Mouse (Mus musculus) cerebellum, adult 9-11 months (tissue): ENCODE data around the gene Ggcx.
"Not testable (repeated sequence)": the region's sequence is repeated elsewhere in the genome, so short reads cannot be mapped to it uniquely, and the experiment has no call there.

Experiments used
- DNase-seq: peaks from one replicate; pipeline ENCODE4 v3.0.0; 2022

Gene Ggcx

GRCm38 (mm10) chr6:72465361-72466157 is 51.5 kb downstream of the Ggcx start:
- DNase-seq, result no peak

- no peak for DNase-seq
These were observed 52.1 kb downstream of the Ggcx start for GRCm38 (mm10) chr6:72466171-72466570.

DNA sequence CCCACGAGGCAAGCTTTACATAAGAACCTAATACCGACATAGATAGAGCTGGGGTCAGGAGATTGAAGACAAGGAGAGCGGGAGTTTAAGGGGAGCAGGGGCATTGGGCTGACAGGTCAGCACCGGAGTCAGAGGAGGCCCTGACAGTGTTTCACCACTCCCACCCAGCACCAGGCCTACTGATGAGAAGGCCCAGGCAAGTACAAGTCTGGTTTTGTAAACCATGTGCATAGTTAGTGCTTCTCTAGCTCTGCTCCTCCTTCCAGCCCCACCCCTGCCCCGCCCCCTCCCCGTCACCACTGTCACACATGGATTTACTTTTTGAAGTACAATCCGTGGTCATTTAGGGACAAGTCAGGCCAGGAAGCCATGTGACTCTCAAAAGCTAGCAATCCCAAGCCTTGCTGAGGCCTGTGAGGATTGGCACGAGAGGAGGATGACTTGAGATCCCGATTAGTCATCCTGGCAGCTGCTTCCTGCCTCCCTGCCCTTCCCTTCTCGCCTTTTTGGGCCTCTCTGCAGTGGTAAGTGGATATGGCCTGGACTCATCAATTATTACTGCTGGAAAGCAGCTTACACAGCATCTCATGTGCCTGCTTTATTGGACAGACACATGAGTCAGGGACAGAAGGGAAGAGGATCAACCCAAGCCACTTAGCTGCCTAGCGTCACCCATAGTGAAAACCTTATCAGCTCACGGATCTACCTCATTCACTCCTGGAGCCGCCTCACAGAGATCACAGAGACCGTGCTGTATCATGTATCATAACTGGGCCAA is 59.3 kb downstream of the Ggcx start:
- DNase-seq, result no peak

DNA sequence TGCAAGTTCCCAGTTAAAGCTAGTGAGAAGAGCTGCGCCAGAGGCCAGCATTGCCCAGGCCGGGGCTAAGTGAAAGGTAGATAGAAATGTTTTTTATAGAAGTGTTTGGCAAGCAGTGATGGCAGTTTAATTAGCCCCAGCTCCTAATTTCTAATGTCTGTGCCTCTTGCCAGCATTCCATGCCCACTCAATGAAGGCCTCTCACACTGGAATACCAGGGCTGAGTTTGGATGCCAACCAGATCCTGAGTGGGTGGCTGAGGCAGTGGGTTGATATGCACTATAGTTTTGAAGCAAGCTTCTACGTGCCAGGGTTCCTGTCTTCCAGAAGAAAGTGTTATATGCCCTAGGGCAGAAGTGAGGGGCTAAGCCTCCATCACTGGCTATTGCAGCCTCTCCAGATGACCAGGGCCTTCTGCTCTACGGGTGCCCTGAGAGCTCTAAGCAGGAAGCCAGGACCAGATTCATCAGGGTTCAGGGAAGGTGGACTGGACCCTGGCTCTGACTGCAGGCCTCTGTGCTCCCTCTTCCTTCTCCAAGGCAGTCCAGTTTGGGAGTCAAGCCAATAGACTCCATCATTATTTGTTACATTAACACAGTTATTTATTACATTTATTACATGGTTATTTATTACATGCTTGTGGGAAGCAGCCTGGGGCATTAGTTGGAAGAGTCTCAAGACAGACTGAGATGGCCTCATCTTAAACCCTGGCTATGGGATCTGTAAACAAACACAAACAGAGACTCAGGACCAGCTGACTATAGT is 61.3 kb downstream of the Ggcx start:
- DNase-seq, result no peak

DNA sequence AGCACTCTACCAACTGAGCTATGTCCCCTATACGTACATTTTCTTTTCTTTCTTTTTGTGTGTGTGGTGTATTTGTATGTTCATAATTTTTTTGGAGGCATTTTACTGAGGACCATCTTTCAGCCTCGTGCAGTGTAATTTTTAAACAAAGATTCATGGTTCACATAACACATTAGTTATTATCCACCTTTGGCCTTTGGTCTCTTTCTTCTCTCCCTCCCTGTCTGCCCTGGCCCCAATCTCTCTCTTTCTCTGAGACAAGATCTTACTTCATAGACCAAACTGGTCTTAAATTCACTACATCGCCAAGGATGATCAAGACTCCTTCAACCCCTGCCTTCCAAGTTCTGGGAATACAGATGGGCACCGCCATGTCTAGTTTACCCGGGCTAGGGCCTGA is 62.7 kb downstream of the Ggcx start:
- no peak for DNase-seq

DNA sequence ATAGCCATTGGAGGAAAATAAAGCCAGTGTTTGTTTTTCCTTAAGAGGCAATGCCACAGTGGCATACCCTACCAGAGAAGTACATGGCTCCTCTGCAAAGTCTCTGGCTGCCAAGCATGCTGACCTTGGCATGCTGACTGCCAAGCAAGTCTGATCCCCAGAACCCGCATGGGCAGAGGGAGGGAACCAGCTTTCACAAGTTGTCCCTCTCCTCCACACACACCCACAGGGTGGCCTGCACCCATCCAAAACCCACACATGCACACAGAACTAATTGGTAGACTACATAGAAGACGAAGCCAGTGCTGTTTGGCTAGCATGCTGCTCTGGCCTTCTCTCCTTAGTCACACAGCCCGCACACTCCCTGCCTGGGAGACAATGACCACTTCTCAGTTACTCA is 63.5 kb downstream of the Ggcx start:
- DNase-seq, result no peak

- DNase-seq, result not testable (repeated sequence)
These were observed 64.6 kb downstream of the Ggcx start for GRCm38 (mm10) chr6:72478691-72479090.

DNA sequence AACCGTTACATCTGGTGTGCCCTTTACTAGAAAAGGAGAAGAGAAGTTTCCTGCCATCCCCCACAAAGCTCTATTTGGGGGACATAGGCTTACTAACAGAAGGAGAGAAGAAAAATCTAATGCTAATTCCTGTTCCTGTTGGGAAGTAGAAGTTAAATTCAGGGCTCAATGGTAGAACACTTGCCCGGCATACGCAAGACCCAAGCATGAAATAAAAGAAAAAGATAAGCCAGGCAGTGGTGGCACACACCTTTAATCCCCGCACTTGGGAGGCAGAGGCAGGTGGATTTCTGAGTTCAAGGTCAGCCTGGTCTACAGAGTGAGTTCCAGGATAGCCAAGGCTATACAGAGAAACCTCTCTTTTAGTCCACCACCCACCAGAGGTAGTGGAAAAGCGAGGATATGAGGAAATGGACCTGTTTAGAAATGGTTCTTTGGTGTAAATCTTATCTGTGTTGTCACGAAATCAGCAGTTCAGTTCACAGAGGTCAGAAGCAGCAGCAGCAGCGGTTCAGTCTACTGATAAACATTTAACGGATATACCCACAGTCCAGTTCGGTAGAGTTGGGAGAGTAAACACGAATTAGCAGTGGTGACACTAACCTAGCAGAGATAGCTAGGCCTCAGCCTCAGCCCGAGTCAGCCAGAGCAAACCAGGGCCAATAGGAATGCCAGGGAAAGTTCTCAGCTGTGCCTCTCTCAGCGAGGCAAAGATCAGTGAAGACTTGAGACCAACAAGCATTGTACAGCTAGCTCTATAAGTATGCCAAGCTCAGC is 65.7 kb downstream of the Ggcx start:
- no peak for DNase-seq

DNA sequence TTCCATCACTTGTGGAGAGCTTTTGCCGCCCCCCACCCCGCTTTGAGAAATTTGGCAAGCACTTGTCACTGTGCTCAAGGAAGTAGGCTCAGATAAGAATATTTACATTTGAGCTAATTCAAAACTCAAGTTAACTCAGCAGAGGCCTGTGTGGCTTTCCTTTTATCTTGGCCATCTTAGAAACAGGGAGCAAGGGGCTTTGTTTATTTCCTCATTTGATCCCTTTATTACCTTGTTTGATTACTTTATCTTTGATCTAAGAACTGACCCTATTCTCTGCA is 66.3 kb downstream of the Ggcx start:
- DNase-seq, result no peak
